Mouse (Mus musculus): ENCODE measurements around the gene Ovol2.

DNA sequence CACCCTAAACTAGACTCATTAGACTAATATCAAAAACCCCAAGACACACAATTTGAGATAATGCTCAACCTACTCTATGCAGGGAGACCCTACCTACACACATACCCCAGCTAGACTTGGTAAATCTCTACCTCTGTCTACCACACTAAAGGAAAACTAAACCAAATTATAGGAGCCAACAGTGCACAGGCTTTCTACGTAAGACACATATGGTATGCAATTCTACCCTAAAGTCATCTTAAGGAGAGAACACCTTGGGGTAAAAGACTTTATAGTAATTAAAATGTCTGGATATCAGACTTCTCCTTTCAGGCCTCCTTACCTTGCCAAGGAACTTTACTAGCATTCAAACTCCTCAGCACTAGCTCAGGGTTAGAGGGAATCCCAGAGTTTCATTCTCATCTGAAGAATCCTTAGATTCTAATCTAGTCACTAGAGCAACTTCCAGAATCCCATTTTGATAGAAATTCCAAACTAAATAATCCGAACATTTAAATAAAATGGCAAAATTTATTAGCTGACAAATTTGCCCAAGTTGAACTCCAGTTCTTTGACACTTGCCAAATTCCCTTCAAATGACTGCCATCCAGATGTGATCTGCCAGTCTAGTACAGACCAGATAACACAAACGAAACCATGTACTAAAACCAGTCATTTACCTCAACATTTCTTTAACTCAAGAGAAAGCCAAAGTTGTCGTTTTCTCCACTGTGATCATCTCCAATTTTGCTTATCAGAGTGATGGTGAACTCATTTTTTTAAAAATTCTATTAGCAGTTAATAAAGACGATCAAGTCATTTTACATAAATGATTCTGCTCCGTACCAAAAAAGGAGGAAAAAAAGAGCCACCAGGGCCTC, 63.3 kb downstream of the Ovol2 start:
- TF ChIP-seq MAFK (IDR thresholded peaks at IDR 0.05; ENCODE audit: insufficient read depth, low read depth, low read length) = no peak
- no peak for TF ChIP-seq ZC3H11A (IDR thresholded peaks at IDR 0.05; ENCODE audit: borderline replicate concordance, low read depth, low read length)

All from ES-E14 (cell line).